In the genomic region with DNA sequence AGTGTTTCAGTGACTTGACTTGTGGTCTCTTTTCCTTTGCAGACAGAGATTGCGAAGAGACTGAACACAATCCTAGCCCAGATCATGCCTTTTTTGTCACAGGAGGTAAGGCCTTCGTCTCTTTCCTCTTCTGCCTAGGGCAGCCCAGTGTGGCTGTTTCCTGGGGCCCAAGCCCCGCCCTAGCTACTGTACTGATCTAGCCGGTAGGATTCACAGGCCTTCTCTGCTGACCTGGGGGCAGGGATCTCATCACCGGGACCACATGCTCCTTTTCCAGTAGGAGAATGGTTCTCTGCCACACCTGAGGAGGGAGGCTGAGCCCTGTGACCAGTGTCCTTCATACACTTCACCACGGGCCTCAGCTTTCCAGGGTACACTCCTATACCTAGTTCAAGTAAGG, we compare ENCODE assay signal across 26 mouse cellular contexts.
"Had no signal": no experiment of that assay in that cellular context is flagged by ENCODE, and none has a peak within 500 bp of the region (broad histone marks: within the 10 kb centered on the region; RNA-seq: fewer than 3 reads in every experiment).

No protein-coding gene starts in this region.

- H3K4me2 ChIP-seq: heart, embryonic 11.5 days; heart, embryonic 13.5 days; heart, embryonic 15.5 days; hindbrain, embryonic 12.5 days; hindbrain, embryonic 14.5 days; limb, embryonic 12.5 days; liver, embryonic 11.5 days; liver, embryonic 13.5 days; liver, embryonic 15.5 days had no signal

- DNase-seq: gastrocnemius, adult 2 months; gastrocnemius, postnatal 10 days; gastrocnemius, postnatal 25 days; heart, adult 2 months; heart, postnatal 4 days; kidney, adult 8-10 months; kidney, postnatal 14 days; kidney, postnatal 36 days; layer of hippocampus, adult 9-11 months; liver; liver, embryonic 13.5 days; liver, postnatal 0 days had no signal

- H3K4me3 ChIP-seq: gastrocnemius, adult 2 months; heart, adult 2 months; heart, embryonic 13.5 days; heart, embryonic 15.5 days; hindbrain, embryonic 10.5 days; hindbrain, embryonic 12.5 days; left cerebral cortex, adult 2 months; limb, embryonic 10.5 days; limb, embryonic 12.5 days; liver, embryonic 13.5 days; liver, embryonic 15.5 days had no signal

- H3K9me3 ChIP-seq: heart, embryonic 13.5 days; heart, embryonic 15.5 days; hindbrain, embryonic 10.5 days; hindbrain, embryonic 12.5 days; limb, embryonic 10.5 days; limb, embryonic 12.5 days; liver, embryonic 13.5 days; liver, embryonic 15.5 days had no signal

- H3K27me3 ChIP-seq: limb, embryonic 12.5 days; liver, embryonic 13.5 days; liver, embryonic 15.5 days had no signal

- H3K27ac ChIP-seq: gastrocnemius, adult 2 months; heart, adult 2 months; heart, embryonic 13.5 days; heart, embryonic 15.5 days; hindbrain, embryonic 10.5 days; hindbrain, embryonic 12.5 days; hindbrain, embryonic 14.5 days; kidney, postnatal 0 days; left cerebral cortex, adult 2 months; limb, embryonic 10.5 days; limb, embryonic 12.5 days; liver, embryonic 13.5 days; liver, embryonic 15.5 days had no signal

- ATAC-seq: hindbrain, embryonic 16.5 days; inflammation-experienced regulatory T-cells, adult 6 months; liver, postnatal 0 days had no signal

- H3K9ac ChIP-seq: heart, embryonic 13.5 days; heart, embryonic 15.5 days; hindbrain, embryonic 12.5 days; hindbrain, embryonic 14.5 days; limb, embryonic 12.5 days; liver, embryonic 13.5 days; liver, embryonic 15.5 days; liver, postnatal 0 days had no signal
